Mouse (Mus musculus) G1E (cell line): Measurements from ENCODE around the gene Polr1a. TPM values are rescaled to one million over a fixed set of nuclear protein-coding genes. Genes with fewer than 3 reads are reported as not detected.

ENCODE experiments used
- ATAC-seq: 2 replicates; pipeline ENCODE4 v1.8.0; 2016; ENCODE audit warnings: mild to moderate bottlenecking; ENCODE audit not compliant: insufficient number of reproducible peaks, poor library complexity, low FRiP score, severe bottlenecking; ENCODE audit errors: extremely low read depth
- DNase-seq: peaks from one replicate; pipeline ENCODE4 v3.0.0; 2012; ENCODE audit warnings: low spot score
- H3K27me3 ChIP-seq: 2 replicates; pipeline ENCODE4 v1.6.1; 2012; ENCODE audit warnings: mild to moderate bottlenecking, low read length, inconsistent platforms; ENCODE audit not compliant: insufficient read depth
- H3K36me3 ChIP-seq: replicated peaks from 2 replicates; pipeline ENCODE3; 2012; ENCODE audit warnings: mild to moderate bottlenecking, inconsistent platforms
- H3K4me1 ChIP-seq: 2 replicates; pipeline ENCODE4 v1.6.1; 2012; ENCODE audit warnings: low read depth, low read length, inconsistent platforms, mixed read lengths; ENCODE audit not compliant: insufficient read depth
- H3K4me3 ChIP-seq: 2 replicates; pipeline ENCODE4 v1.5.1; 2012; ENCODE audit warnings: low read depth, mild to moderate bottlenecking, inconsistent platforms, low read length, moderate library complexity, mixed read lengths
- H3K9me3 ChIP-seq: replicated peaks from 2 replicates; pipeline ENCODE4 v1.6.1; 2012; ENCODE audit warnings: inconsistent platforms
- CTCF ChIP-seq: IDR thresholded peaks from 2 replicates; pipeline ENCODE4 v1.5.1; 2012; ENCODE audit warnings: low read depth, low read length, inconsistent platforms, mixed read lengths
- GATA1 ChIP-seq: IDR thresholded peaks from 2 replicates; pipeline ENCODE4 v1.6.1; 2012; ENCODE audit warnings: borderline replicate concordance, low read length, inconsistent platforms, mixed read lengths
- GATA2 ChIP-seq: IDR thresholded peaks from 2 replicates; pipeline ENCODE4 v1.6.1; 2012; ENCODE audit warnings: low read depth, low read length, inconsistent platforms, borderline replicate concordance
- POLR2AphosphoS5 ChIP-seq: IDR thresholded peaks from 2 replicates; pipeline ENCODE4 v1.6.1; 2012; ENCODE audit warnings: low read depth, low read length, inconsistent platforms; ENCODE audit not compliant: insufficient replicate concordance
- TAL1 ChIP-seq: conservative IDR thresholded peaks from 2 replicates; pipeline ENCODE4 v1.6.1; 2012; ENCODE audit warnings: low read depth, low read length, inconsistent platforms, mixed read lengths
- polyA plus RNA-seq: library from polyadenylated mRNA; stranded (reverse); fragments of >175 nt; gene quantifications from 2 replicates; pipeline ENCODE4 v1.2.3, GENCODE M21; 2012
- total RNA-seq, 2 experiments: library from RNA; stranded (forward) in 1 of 2; stranded (reverse) in 1 of 2; fragments of 200-1000 nt in 1 of 2; fragments of >200 nt in 1 of 2; fragmentation: Nextera tagmentation in 1 of 2; gene quantifications; 2 replicates each; pipeline ENCODE4 v1.2.3; 2014 to 2017

The Polr1a gene
- total and polyA plus RNA-seq, 3 experiments: 31.8 to 79.5 (median 55.2) TPM

GRCm38 (mm10) chr6:71927911-71928310 is 19.1 kb downstream of the Polr1a start:
- no peaks in the 10 kb centered on the region for H3K27me3 ChIP-seq
- no peaks in the 10 kb centered on the region for H3K9me3 ChIP-seq
- H3K4me3 ChIP-seq: no peak overlapping the region
- no peak for ATAC-seq
- no peaks in the 10 kb centered on the region for H3K4me1 ChIP-seq
- TF ChIP-seq GATA2 (no peak), CTCF (peak; percentile 26; the same call in 1 of the 2 replicates)
- H3K36me3 ChIP-seq: peaks cover 98% of the 10 kb centered on the region
- peak; percentile 11 for DNase-seq

- DNase-seq: no peak
- 0 out of 2 replicates have a peak, but pooled peaks cover 4% of the 10 kb centered on the region for H3K4me1 ChIP-seq
Measured at GRCm38 (mm10) chr6:71930053-71930452, 21.2 kb downstream of the Polr1a start.

DNA sequence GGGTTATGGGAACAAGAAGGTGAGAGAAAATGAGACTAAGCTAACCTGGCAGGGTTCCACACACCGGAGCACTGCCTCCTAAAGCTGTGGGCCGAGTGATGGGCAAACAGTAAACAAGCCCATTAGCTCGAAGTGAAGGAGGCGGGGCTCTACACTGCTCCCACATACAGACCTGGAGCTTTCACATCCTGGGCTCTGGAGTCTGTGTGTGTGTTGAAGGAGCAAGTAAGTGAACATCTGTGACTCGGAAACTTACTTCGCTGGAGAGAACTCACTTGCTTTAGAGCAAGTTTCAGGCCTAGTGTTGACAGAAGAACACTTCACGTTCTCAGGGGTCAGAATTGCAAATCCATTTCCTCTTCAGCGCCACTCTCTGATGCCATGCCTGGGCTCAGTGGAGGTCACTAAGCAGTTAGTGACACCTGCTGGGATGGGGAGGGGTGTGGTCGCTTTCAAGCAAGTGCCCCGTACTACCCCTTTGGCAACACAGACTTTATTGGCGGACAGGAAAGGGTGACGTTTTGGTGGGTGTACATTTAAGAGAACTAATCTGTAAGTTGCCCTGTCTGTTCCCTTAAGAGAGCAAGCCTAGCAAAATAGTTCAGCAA is 22.1 kb downstream of the Polr1a start:
- TF ChIP-seq POLR2AphosphoS5 (no peak), CTCF (no peak), GATA2 (no peak)
- Histone ChIP-seq H3K9me3 (no peaks in the 10 kb centered on the region), H3K4me1 (0 out of 2 replicates have a peak, but pooled peaks cover 4% of the 10 kb centered on the region), H3K36me3 (peaks cover 98% of the 10 kb centered on the region), H3K4me3 (no peak overlapping the region), H3K27me3 (no peaks in the 10 kb centered on the region)
- ATAC-seq: no peak
- DNase-seq: no peak

More at GRCm38 (mm10) chr6:71930053-71930452, 21.2 kb downstream of the Polr1a start:
- no peak for TF ChIP-seq TAL1
- no peak for TF ChIP-seq GATA2
- no peak for TF ChIP-seq CTCF
- no peak for TF ChIP-seq GATA1
- no peak for TF ChIP-seq POLR2AphosphoS5
- no peaks in the 10 kb centered on the region for H3K9me3 ChIP-seq
- no peak overlapping the region for H3K4me3 ChIP-seq
- no peaks in the 10 kb centered on the region for H3K27me3 ChIP-seq
- H3K36me3 ChIP-seq: peaks cover 97% of the 10 kb centered on the region
- no peak for ATAC-seq

- DNase-seq (no peak), ATAC-seq (no peak)
- no peak overlapping the region for H3K4me3 ChIP-seq
- H3K36me3 ChIP-seq: peaks cover 98% of the 10 kb centered on the region
- 0 out of 2 replicates have a peak, but pooled peaks cover 4% of the 10 kb centered on the region for H3K4me1 ChIP-seq
- no peak for TF ChIP-seq GATA1
- TF ChIP-seq CTCF: no peak
- no peak for TF ChIP-seq TAL1
- no peak for TF ChIP-seq POLR2AphosphoS5
- no peak for TF ChIP-seq GATA2
- H3K27me3 ChIP-seq: no peaks in the 10 kb centered on the region
- H3K9me3 ChIP-seq: no peaks in the 10 kb centered on the region
Measured at GRCm38 (mm10) chr6:71932347-71932746, 23.5 kb downstream of the Polr1a start.

DNA sequence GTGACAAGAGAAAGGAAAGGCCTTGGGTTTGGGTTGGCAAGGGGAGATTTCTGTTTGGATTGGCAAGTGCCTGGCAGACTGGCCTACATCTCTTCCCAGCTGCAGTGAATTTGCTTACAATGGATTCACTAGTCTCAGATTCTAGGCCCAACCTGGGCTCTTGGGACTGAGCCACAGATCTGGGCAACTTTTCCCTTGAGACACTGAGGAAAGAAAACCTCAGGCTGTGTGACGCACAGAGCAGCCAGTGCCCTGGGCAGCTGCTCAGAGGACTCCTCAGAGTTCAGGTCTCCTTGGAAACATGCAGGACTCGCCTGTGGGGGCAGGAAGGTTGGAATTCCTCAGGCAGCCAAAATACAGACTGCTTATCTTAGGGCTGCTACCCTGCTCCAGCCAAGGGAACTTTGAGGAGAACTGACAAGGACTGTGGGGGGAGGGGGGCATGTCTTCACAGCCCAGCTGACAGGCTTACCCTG is 25.3 kb downstream of the Polr1a start:
- peaks cover 98% of the 10 kb centered on the region for H3K36me3 ChIP-seq
- H3K9me3 ChIP-seq: no peaks in the 10 kb centered on the region
- TF ChIP-seq CTCF: no peak
- TF ChIP-seq GATA1: no peak
- no peak for TF ChIP-seq POLR2AphosphoS5
- no peak for TF ChIP-seq GATA2
- TF ChIP-seq TAL1: no peak
- ATAC-seq (no peak), DNase-seq (no peak)
- no peaks in the 10 kb centered on the region for H3K27me3 ChIP-seq
- H3K4me3 ChIP-seq: no peak overlapping the region
- 0 out of 2 replicates have a peak, but pooled peaks cover 6% of the 10 kb centered on the region for H3K4me1 ChIP-seq

DNA sequence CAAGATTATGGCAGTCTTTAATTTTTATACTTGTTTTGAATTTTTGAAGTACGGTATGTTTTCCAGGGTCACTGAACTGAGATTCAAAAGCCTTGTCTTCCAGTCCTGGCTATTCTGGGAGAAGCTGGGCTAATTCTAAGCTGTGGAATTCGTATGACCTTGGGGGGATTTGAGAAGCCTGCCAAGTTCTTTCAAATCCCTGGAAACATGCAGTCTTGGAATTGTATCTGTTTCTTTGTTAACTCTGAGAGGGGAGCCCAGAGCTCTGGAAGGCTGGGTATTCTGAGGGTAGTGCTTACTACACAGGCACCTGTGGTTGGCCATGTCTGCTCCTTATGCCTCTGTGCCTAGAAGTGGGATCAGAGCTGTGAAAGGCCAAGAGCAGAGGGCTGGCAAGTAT is 26.9 kb downstream of the Polr1a start:
- ATAC-seq (no peak), DNase-seq (no peak)
- Histone ChIP-seq H3K9me3 (no peaks in the 10 kb centered on the region), H3K27me3 (no peaks in the 10 kb centered on the region), H3K4me1 (0 out of 2 replicates have a peak, but pooled peaks cover 6% of the 10 kb centered on the region), H3K4me3 (no peak overlapping the region), H3K36me3 (peaks cover 95% of the 10 kb centered on the region)
- TF ChIP-seq CTCF (no peak), TAL1 (no peak), GATA2 (no peak), POLR2AphosphoS5 (no peak), GATA1 (no peak)

- ATAC-seq (no peak), DNase-seq (no peak)
- TF ChIP-seq GATA1: no peak
- Histone ChIP-seq H3K36me3 (peaks cover 85% of the 10 kb centered on the region), H3K4me1 (0 out of 2 replicates have a peak, but pooled peaks cover 2% of the 10 kb centered on the region), H3K4me3 (no peak overlapping the region), H3K9me3 (no peaks in the 10 kb centered on the region), H3K27me3 (no peaks in the 10 kb centered on the region)
Measured at GRCm38 (mm10) chr6:71940912-71941311, 32.1 kb downstream of the Polr1a start.
